Mouse (Mus musculus) kidney, adult 2 months (tissue): ENCODE data around the gene Mterf1b.

ENCODE experiments used
- CTCF ChIP-seq: fragments of 200-500 bp; conservative IDR thresholded peaks from 2 replicates; pipeline ENCODE4 v1.5.1; 2011; ENCODE audit warnings: low read depth, mild to moderate bottlenecking, control low read depth, low read length, moderate library complexity, mixed read lengths; ENCODE audit not compliant: insufficient read depth, insufficient read length
- POLR2A ChIP-seq: fragments of 200-500 bp; IDR thresholded peaks from one replicate; pipeline ENCODE4 v1.6.1; 2011; ENCODE audit warnings: low read depth, low read length, control low read depth

- peak; percentile 17; the same call in 1 of the 2 replicates for TF ChIP-seq CTCF
- TF ChIP-seq POLR2A: no peak
Measured at GRCm38 (mm10) chr5:4201368-4201767, 9.2 kb downstream of the Mterf1b start.
